Mouse (Mus musculus) heart, adult 2 months (tissue): ENCODE measurements around the gene Cdkn1c. TPM values are rescaled to one million over a fixed set of nuclear protein-coding genes. Genes with fewer than 3 reads are reported as not detected.
A peak's percentile ranks its signal among the peaks of the same experiment; 100 is the strongest.

Source experiments
- DNase-seq, 2 experiments: peaks; one replicate each; pipeline ENCODE4 v3.0.0; 2021
- H3K27ac ChIP-seq: fragments of 200-600 bp; 2 replicates; pipeline ENCODE4 v1.8.1; 2022
- H3K27me3 ChIP-seq: fragments of 200-500 bp; 2 replicates; pipeline ENCODE4 v1.6.1; 2012; ENCODE audit warnings: mild to moderate bottlenecking, low read length, inconsistent platforms, mixed read lengths; ENCODE audit not compliant: control insufficient read depth, insufficient read depth
- H3K36me3 ChIP-seq: fragments of 200-500 bp; 2 replicates; pipeline ENCODE4 v1.6.1; 2012; ENCODE audit warnings: low read length, inconsistent platforms; ENCODE audit not compliant: control insufficient read depth, insufficient read depth
- H3K4me1 ChIP-seq: fragments of 200-500 bp; 2 replicates; pipeline ENCODE4 v1.6.1; 2011; ENCODE audit warnings: low read length; ENCODE audit not compliant: control insufficient read depth, insufficient read depth
- H3K4me3 ChIP-seq: fragments of 200-600 bp; 2 replicates; pipeline ENCODE4 v1.8.1; 2022
- H3K79me2 ChIP-seq: fragments of 200-500 bp; replicated peaks from 2 replicates; pipeline ENCODE4 v1.6.1; 2012; ENCODE audit warnings: mild to moderate bottlenecking, inconsistent platforms, low read length, moderate library complexity, mixed read lengths; ENCODE audit not compliant: control insufficient read depth, insufficient read depth
- H3K9ac ChIP-seq: fragments of 200-500 bp; 2 replicates; pipeline ENCODE4 v1.6.1; 2012; ENCODE audit warnings: low read depth, mild to moderate bottlenecking, control low read depth, inconsistent platforms, low read length, mixed read lengths
- CTCF ChIP-seq: fragments of 200-600 bp; IDR thresholded peaks from 2 replicates; pipeline ENCODE4 v1.8.1; 2022; ENCODE audit warnings: antibody characterized with exemption, mild to moderate bottlenecking, moderate library complexity
- EP300 ChIP-seq: fragments of 200-500 bp; IDR thresholded peaks from 2 replicates; pipeline ENCODE4 v1.6.1; 2011; ENCODE audit warnings: low read depth, low read length, control low read depth; ENCODE audit not compliant: insufficient read depth
- POLR2A ChIP-seq: fragments of 200-500 bp; IDR thresholded peaks from 2 replicates; pipeline ENCODE4 v1.6.1; 2011; ENCODE audit warnings: mild to moderate bottlenecking, low read depth, low read length, control low read depth; ENCODE audit not compliant: insufficient read depth
- WGBS: fragments of 180-500 bp; shearing (Covaris S2); methylation state at CpG from one replicate; pipeline ENCODE4 v1.1.7; 2018; 5-methylcytosine and 5-hydroxymethylcytosine counted together
- intact Hi-C: fragments of 180-260 bp; cut with DNase I; formaldehyde crosslinking; loops from one replicate; pipeline ENCODE4 v1.15.1; 2025
- polyA plus RNA-seq: library from polyadenylated mRNA; depleted of rRNA; stranded (reverse); fragments of >200 nt; gene quantifications from 2 replicates; pipeline ENCODE4 v1.2.3, GENCODE M21; 2012
- total RNA-seq, 2 experiments: library from RNA; stranded (reverse); gene quantifications; 2 replicates each; pipeline ENCODE4 v1.2.3; 2021

The Cdkn1c gene
- total and polyA plus RNA-seq, 3 experiments, result 12.3 to 42.4 (median 33.9) TPM

DNA sequence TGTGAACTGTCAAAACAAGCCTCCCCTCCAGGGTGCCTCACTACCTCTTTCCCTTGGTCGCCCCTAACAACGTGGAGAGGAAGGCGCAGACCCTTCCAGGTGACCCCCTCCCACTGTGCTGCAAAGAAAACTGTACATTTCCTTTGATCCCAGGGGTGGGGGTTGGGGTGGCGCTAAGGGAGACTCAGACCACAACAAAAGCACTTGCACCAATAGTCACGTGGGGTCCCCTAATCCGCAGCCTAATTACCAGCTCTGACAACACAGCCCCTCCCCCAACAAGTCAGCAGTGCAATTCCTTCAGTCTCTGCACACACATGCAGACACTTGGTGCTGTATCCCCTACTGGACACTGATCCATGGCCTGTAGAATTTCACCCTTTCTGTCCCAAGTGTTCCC lies 6.9 kb upstream of the Cdkn1c start:
- Histone ChIP-seq H3K79me2 (no peaks in the 10 kb centered on the region), H3K27me3 (no peaks in the 10 kb centered on the region), H3K9ac (no peak overlapping the region), H3K4me3 (no peak overlapping the region), H3K4me1 (0 out of 2 replicates have a peak, but pooled peaks cover 1% of the 10 kb centered on the region), H3K27ac (no peak overlapping the region), H3K36me3 (no peaks in the 10 kb centered on the region)
- no peak for TF ChIP-seq POLR2A
- intact Hi-C loops, result loop anchor here (5.0 to 10.0 kb wide), 2 partner anchors 460 to 573 kb away; partner anchors contain the start of gene Tspan32
- WGBS, result 47% methylated on average over 6 of the region's 6 CpGs
- DNase-seq, result no peak

DNA sequence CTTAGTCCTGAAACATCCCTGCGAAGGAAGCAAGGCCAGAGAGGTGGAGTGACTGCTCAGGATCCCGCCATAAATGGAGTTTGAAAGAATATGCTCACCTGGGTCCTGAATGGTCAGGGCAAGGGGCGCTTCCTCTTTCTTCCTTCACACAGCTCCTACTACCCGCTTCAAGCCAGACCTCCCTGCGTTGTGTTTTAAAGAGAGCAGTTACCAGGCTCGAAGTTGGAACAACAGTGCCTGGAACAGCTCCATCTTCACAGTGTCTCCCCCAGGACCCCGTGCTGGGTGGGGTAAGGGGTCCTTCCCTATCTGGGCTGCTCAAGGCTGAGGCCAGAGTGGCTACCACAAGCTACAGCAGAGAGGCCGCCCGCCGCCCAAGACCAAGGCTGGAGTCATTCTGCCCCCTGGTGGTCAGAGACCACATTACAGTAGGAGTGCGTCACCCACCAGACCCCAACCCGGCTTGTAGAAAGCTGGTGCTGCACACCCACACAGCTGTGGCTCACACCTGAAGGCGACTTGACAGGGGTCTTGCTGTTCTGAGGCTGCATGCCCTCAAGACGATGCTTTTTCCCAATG lies 5.3 kb upstream of the Cdkn1c start:
- H3K36me3 ChIP-seq, result no peaks in the 10 kb centered on the region
- intact Hi-C loops, result loop anchor here (1.0 to 10.0 kb wide), 4 partner anchors 313 to 571 kb away; partner anchors contain the start of genes Trpm5 and Tspan32
- 0 out of 2 replicates have a peak, but pooled peaks cover 1% of the 10 kb centered on the region for H3K4me1 ChIP-seq
- peak; percentile 79 to 90 for DNase-seq
- H3K79me2 ChIP-seq, result no peaks in the 10 kb centered on the region
- H3K27ac ChIP-seq, result no peak overlapping the region
- H3K27me3 ChIP-seq, result no peaks in the 10 kb centered on the region
- H3K4me3 ChIP-seq, result no peak overlapping the region
- TF ChIP-seq EP300, result peak; percentile 76; the same call in 1 of the 2 replicates
- TF ChIP-seq CTCF, result peak; percentile 98
- no peak for TF ChIP-seq POLR2A
- no peak overlapping the region for H3K9ac ChIP-seq
- WGBS, result 33% methylated on average over 14 of the region's 14 CpGs

DNA sequence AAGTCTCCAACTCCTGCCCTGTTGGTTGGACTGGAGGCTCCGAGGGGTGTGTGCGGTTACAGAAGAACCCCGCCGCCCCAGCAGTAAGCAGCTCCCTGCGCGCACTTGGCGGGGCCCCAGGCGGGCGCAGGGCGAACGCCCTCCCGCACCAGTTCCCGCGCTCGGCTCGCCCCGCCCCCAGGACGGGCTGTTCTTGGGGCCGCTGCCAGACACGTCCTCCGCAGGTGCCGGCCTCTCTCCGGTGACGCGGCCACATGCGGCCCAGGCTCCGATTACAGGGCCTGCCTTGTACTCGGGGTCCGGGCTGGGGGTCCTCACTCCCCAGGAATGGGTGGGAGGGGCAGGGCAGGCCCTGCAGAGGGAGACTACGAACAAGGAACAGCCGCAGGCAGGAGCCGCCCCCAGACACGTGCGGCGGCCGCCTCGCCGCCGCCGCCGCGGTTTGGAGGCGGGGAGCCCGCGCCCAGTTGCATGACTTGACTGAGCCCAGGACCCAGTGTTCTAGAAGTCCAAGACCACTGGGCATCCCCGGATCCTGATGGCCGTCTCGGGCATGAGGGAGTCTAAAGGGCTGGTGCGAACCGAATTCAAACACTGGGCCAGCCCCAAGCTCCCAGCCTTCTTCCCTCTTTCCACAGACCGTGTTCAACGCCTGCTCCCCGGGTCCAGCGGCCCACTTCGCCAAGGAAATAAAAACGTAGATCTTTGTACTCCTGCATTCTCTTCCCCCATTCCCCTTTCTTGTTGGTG lies 4.1 kb upstream of the Cdkn1c start:
- H3K27ac ChIP-seq, result no peak overlapping the region
- peaks cover 1% of the 10 kb centered on the region; the same call in 1 of the 2 replicates for H3K4me1 ChIP-seq
- no peaks in the 10 kb centered on the region for H3K79me2 ChIP-seq
- intact Hi-C loops, result loop anchor here (5.0 to 10.0 kb wide), 3 partner anchors 168 to 570 kb away; partner anchors contain the start of gene Tspan32
- H3K9ac ChIP-seq, result no peak overlapping the region; the same call in 1 of the 2 replicates
- TF ChIP-seq EP300 (no peak), POLR2A (no peak), CTCF (no peak)
- H3K36me3 ChIP-seq, result no peaks in the 10 kb centered on the region
- peak; percentile 54 to 68 for DNase-seq
- 20% methylated on average over 53 of the region's 56 CpGs for whole genome bisulfite sequencing
- H3K27me3 ChIP-seq, result 0 out of 2 replicates have a peak, but pooled peaks cover 2% of the 10 kb centered on the region
- H3K4me3 ChIP-seq, result peak overlapping the region; percentile 43

DNA sequence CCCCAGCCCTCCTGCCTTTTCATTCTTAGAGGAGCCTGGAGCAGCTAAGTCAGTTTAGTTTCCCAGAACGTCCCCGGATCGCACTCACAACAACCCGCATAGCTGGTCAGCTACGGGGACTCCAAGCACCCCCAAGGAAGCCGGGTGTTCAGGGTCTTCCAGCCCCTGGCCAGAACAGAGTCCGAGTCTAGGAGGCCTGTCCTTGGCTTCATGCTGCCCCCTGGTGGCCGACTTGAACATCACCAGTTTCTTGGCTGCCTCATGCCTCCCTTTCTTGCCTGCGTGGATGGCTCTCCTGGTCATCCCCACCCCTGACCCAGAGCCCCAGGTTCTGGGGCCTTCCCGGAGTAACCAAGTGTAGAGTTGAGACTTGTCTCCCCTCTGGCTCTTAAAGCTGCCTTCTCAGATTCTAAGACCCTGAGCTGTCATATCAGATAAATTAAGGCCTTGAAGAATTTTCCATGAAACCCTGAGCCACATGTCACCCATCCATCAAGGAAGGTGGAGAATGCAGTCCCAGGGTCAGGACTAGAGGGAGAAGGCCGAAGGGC lies 3.1 kb upstream of the Cdkn1c start:
- H3K9ac ChIP-seq, result no peak overlapping the region
- H3K27me3 ChIP-seq, result 0 out of 2 replicates have a peak, but pooled peaks cover 2% of the 10 kb centered on the region
- intact Hi-C loops, result loop anchor here (5.0 to 10.0 kb wide), 2 partner anchors 167 to 569 kb away; no protein-coding TSS in a partner anchor
- H3K4me3 ChIP-seq, result no peak overlapping the region
- no peak overlapping the region for H3K27ac ChIP-seq
- no peaks in the 10 kb centered on the region; the same call in 1 of the 2 replicates for H3K4me1 ChIP-seq
- DNase-seq, result peak; percentile 80 to 90
- H3K36me3 ChIP-seq, result no peaks in the 10 kb centered on the region
- TF ChIP-seq CTCF, result peak; percentile 99
- no peak for TF ChIP-seq POLR2A
- 0 out of 2 replicates have a peak, but pooled peaks have one; percentile 67 for TF ChIP-seq EP300
- 24% methylated on average over 11 of the region's 11 CpGs for WGBS
- H3K79me2 ChIP-seq, result no peaks in the 10 kb centered on the region

- no peak overlapping the region for H3K9ac ChIP-seq
- no peaks in the 10 kb centered on the region for H3K36me3 ChIP-seq
- no peaks in the 10 kb centered on the region; the same call in 1 of the 2 replicates for H3K4me1 ChIP-seq
- H3K27me3 ChIP-seq, result 0 out of 2 replicates have a peak, but pooled peaks cover 2% of the 10 kb centered on the region
- no peak for DNase-seq
- TF ChIP-seq POLR2A (no peak), CTCF (no peak), EP300 (no peak)
- intact Hi-C loops, result loop anchor here (5.0 to 10.0 kb wide), 2 partner anchors 165 to 568 kb away; no protein-coding TSS in a partner anchor
- H3K27ac ChIP-seq, result no peak overlapping the region
- 83% methylated on average over 5 of the region's 5 CpGs for WGBS
- H3K4me3 ChIP-seq, result no peak overlapping the region
- H3K79me2 ChIP-seq, result no peaks in the 10 kb centered on the region
Measured at GRCm38 (mm10) chr7:143462516-143462915, 1.7 kb upstream of the Cdkn1c start.
